Mouse (Mus musculus): ENCODE results near the gene Stx8. TPM values are rescaled to one million over a fixed set of nuclear protein-coding genes. Genes with fewer than 3 reads are reported as not detected.
A peak's percentile ranks its signal among the peaks of the same experiment; 100 is the strongest.

The Stx8 gene
- polyA plus RNA-seq, 1 experiment, result 32.5 TPM

DNA sequence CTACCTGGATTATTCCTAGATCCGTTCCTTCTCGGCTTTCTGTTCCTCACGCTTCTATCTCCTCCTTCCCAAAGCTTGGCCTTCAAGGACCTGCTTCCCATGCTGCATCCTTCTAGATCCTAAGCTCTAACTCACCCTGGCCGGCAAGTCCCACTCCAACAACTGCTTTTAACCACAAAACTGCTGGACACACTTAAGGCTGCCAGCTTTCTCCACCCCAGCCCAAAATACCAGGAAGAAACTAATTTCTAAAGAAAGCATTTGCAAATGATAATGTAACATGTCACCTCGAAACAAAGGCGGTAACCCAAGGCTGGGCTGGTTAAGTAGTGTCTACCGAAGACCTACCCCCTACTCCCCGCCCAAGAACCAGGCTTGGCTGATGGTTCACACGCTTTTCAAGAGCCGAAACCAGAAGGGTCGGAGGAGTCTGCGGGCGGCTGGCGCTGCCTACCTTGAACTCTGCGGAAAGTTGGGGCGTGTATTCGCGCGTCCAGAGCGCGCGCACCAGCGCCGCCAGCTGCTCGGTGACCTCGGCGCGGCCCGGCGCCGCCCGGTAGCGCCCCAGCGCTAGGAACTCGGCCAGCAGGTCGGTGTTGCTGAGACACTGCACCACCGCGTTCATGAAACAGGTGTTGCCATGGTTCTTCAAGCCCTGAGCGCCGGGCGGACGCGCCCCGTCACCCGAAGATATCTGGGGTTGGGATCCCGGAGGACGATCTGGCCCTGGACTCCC, 44.7 kb upstream of the Stx8 start:
- Histone ChIP-seq H3K79me2 (ENCODE audit: control insufficient read depth, insufficient read depth) (no peaks in the 10 kb centered on the region), H3K4me2 (ENCODE audit: low read depth) (peak overlapping the region; percentile 92), H3K4me3 (peak overlapping the region; percentile 33), H3K36me3 (ENCODE audit: control insufficient read depth, insufficient read depth) (no peaks in the 10 kb centered on the region), H3ac (ENCODE audit: control insufficient read depth, insufficient read length) (peak overlapping the region; percentile 9), H3K27me3 (ENCODE audit: control insufficient read depth, insufficient read depth, insufficient read length) (no peaks in the 10 kb centered on the region)
- TF ChIP-seq TCF12 (IDR thresholded peaks at IDR 0.05; ENCODE audit: insufficient read depth, poor library complexity, severe bottlenecking) (no peak), MAX (IDR thresholded peaks at IDR 0.05; ENCODE audit: low read depth) (no peak), MYOG (IDR thresholded peaks at IDR 0.05; ENCODE audit: control insufficient read depth in 1 of 3, insufficient read depth in 1 of 3, insufficient read length in 2 of 3, low read depth in 2 of 3) (peak in 2 of 3 experiments; percentile 70 to 90), POLR2A (IDR thresholded peaks at IDR 0.05; ENCODE audit: insufficient read length, low read depth) (peak; percentile 25), POLR2AphosphoS2 (IDR thresholded peaks at IDR 0.05; ENCODE audit: insufficient read length, low read depth) (no peak), SRF (IDR thresholded peaks at IDR 0.05; ENCODE audit: control insufficient read depth, insufficient read length, low read depth) (no peak), MYOD1 (IDR thresholded peaks at IDR 0.05; ENCODE audit: control insufficient read depth in 1 of 3, insufficient read length in 2 of 3, low read depth in 2 of 3) (peak in 2 of 3 experiments; percentile 62 to 82), TCF3 (IDR thresholded peaks at IDR 0.05; ENCODE audit: insufficient read length, low read depth) (no peak), REST (IDR thresholded peaks at IDR 0.05; ENCODE audit: insufficient read depth, insufficient read length) (no peak), CEBPB (IDR thresholded peaks at IDR 0.05; ENCODE audit: insufficient read depth, poor library complexity, severe bottlenecking) (no peak), USF1 (IDR thresholded peaks at IDR 0.05; ENCODE audit: low read depth) (no peak), E2F4 (IDR thresholded peaks at IDR 0.05; ENCODE audit: insufficient read depth) (no peak)

DNA sequence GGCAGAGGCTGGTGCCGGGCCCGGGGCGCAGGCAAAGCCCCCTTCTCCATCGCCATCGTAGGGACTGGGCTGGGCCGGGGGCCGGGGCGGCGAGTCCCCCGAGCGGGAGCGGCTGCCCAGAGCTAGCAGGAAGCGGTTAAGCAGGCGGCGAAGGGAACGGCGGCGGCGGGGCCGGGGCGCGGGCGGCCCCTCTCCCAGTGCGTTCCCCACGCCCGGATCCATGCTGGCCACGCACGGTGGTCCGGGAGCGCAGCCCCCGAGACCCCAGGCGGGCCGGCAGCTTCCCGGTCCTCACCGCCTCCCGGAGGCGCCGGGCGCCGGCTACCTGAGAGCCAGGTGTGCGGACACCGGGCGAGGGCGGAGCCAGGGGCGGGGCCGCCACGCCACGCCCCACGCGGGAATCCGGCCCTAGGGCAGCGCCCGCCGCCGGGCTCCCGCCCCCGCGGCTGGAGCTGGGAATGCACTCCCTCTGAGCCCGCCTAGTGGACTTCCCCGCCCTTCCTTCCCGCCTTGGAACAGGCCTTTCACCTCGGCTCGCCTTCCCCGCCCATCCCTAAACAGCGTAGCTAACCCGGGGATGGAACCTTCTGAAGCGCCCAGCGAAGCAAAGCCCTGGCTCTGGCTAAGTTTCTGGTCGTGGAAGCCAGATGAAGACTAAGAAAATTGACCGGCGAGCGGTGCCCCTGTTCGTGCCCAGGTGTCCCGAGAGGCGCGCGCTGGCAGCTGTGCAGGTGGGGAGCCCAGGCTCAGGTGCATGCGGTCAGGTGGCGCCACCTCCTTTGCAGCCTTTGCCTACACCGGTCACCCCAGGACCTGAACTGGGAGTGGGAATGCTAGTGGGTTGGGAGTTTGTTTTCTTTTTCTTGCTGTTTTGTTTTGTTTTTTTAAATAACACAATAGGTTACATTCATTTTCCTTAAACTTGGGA, 43.9 kb upstream of the Stx8 start, which contains the start of gene Usp43:
Gene Usp43, minus strand, starts transcription at position 327 of the 928 bp plus-strand sequence.
- no peak for TF ChIP-seq USF1 (IDR thresholded peaks at IDR 0.05; ENCODE audit: low read depth)
- TF ChIP-seq SRF (IDR thresholded peaks at IDR 0.05; ENCODE audit: control insufficient read depth, insufficient read length, low read depth), result no peak
- TF ChIP-seq POLR2AphosphoS2 (IDR thresholded peaks at IDR 0.05; ENCODE audit: insufficient read length, low read depth), result peak; percentile 7
- peak; percentile 53 for TF ChIP-seq E2F4 (IDR thresholded peaks at IDR 0.05; ENCODE audit: insufficient read depth)
- TF ChIP-seq MYOD1 (IDR thresholded peaks at IDR 0.05; ENCODE audit: control insufficient read depth in 1 of 3, insufficient read length in 2 of 3, low read depth in 2 of 3), result no peak
- no peak for TF ChIP-seq POLR2A (IDR thresholded peaks at IDR 0.05; ENCODE audit: insufficient read length, low read depth)
- no peak for TF ChIP-seq TCF12 (IDR thresholded peaks at IDR 0.05; ENCODE audit: insufficient read depth, poor library complexity, severe bottlenecking)
- H3K4me3 ChIP-seq, result peak within 1 kb of the TSS; percentile 33
- peak within 1 kb of the TSS; percentile 9 for H3ac ChIP-seq (ENCODE audit: control insufficient read depth, insufficient read length)
- H3K36me3 ChIP-seq (ENCODE audit: control insufficient read depth, insufficient read depth), result no peaks in the 10 kb centered on the region
- peak within 1 kb of the TSS; percentile 92 for H3K4me2 ChIP-seq (ENCODE audit: low read depth)
- no peaks in the 10 kb centered on the region for H3K79me2 ChIP-seq (ENCODE audit: control insufficient read depth, insufficient read depth)
- no peaks in the 10 kb centered on the region for H3K27me3 ChIP-seq (ENCODE audit: control insufficient read depth, insufficient read depth, insufficient read length)

DNA sequence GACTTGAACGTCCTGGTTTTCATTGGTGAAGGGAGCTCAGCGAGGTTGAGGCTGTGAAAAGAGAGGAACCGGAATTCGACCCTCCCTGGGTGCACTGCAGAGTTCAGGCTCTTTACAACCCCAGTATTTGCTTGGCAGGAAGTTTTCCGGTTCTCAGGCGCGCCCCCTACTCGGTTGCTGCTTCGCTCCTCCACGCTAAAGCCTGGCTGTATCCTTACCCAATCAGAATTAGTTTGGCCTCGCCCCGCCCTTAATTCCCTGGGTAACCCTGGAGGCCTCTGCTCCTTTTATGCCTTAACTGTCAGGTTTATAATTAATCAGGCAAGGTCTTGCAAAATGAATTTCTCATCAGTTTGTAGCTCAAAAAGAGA, 43.3 kb upstream of the Stx8 start:
- Histone ChIP-seq H3K4me3 (peak overlapping the region; percentile 33), H3K36me3 (ENCODE audit: control insufficient read depth, insufficient read depth) (no peaks in the 10 kb centered on the region), H3K79me2 (ENCODE audit: control insufficient read depth, insufficient read depth) (no peaks in the 10 kb centered on the region), H3K4me2 (ENCODE audit: low read depth) (peak overlapping the region; percentile 92), H3ac (ENCODE audit: control insufficient read depth, insufficient read length) (peak overlapping the region; percentile 9), H3K27me3 (ENCODE audit: control insufficient read depth, insufficient read depth, insufficient read length) (no peaks in the 10 kb centered on the region)
- no peak for TF ChIP-seq TCF12 (IDR thresholded peaks at IDR 0.05; ENCODE audit: insufficient read depth, poor library complexity, severe bottlenecking)
- no peak for TF ChIP-seq MYOD1 (IDR thresholded peaks at IDR 0.05; ENCODE audit: control insufficient read depth in 1 of 3, insufficient read length in 2 of 3, low read depth in 2 of 3)
- no peak for TF ChIP-seq CEBPB (IDR thresholded peaks at IDR 0.05; ENCODE audit: insufficient read depth, poor library complexity, severe bottlenecking)
- no peak for TF ChIP-seq POLR2AphosphoS2 (IDR thresholded peaks at IDR 0.05; ENCODE audit: insufficient read length, low read depth)
- TF ChIP-seq SRF (IDR thresholded peaks at IDR 0.05; ENCODE audit: control insufficient read depth, insufficient read length, low read depth), result no peak
- no peak for TF ChIP-seq USF1 (IDR thresholded peaks at IDR 0.05; ENCODE audit: low read depth)
- TF ChIP-seq MYOG (IDR thresholded peaks at IDR 0.05; ENCODE audit: control insufficient read depth in 1 of 3, insufficient read depth in 1 of 3, insufficient read length in 2 of 3, low read depth in 2 of 3), result no peak
- no peak for TF ChIP-seq TCF3 (IDR thresholded peaks at IDR 0.05; ENCODE audit: insufficient read length, low read depth)
- TF ChIP-seq REST (IDR thresholded peaks at IDR 0.05; ENCODE audit: insufficient read depth, insufficient read length), result no peak
- TF ChIP-seq POLR2A (IDR thresholded peaks at IDR 0.05; ENCODE audit: insufficient read length, low read depth), result no peak
- TF ChIP-seq E2F4 (IDR thresholded peaks at IDR 0.05; ENCODE audit: insufficient read depth), result no peak
- TF ChIP-seq MAX (IDR thresholded peaks at IDR 0.05; ENCODE audit: low read depth), result no peak

DNA sequence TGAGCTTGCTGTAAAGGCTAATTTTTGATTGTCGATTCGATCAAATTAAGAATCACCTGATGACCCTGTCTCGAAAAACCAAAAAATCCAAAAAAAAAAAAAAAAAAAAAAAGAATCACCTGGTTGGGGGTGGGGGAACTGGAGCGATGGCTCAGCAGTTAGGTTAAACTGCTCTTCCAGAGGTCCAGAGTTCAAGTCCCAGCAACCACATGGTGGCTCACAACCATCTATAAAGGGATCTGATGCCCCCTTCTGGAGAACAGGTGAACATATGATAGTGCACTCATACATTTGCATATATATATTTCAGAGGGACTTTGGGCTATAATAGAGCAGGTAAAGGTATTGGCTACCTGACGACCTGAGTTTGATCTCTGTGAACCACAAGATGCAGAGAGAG, 42.3 kb upstream of the Stx8 start:
- H3K4me2 ChIP-seq (ENCODE audit: low read depth), result no peak overlapping the region
- no peaks in the 10 kb centered on the region for H3K79me2 ChIP-seq (ENCODE audit: control insufficient read depth, insufficient read depth)
- H3ac ChIP-seq (ENCODE audit: control insufficient read depth, insufficient read length), result no peak overlapping the region
- H3K36me3 ChIP-seq (ENCODE audit: control insufficient read depth, insufficient read depth), result no peaks in the 10 kb centered on the region
- no peak for TF ChIP-seq POLR2A (IDR thresholded peaks at IDR 0.05; ENCODE audit: insufficient read length, low read depth)
- TF ChIP-seq REST (IDR thresholded peaks at IDR 0.05; ENCODE audit: insufficient read depth, insufficient read length), result no peak
- TF ChIP-seq POLR2AphosphoS2 (IDR thresholded peaks at IDR 0.05; ENCODE audit: insufficient read length, low read depth), result no peak
- no peak for TF ChIP-seq TCF3 (IDR thresholded peaks at IDR 0.05; ENCODE audit: insufficient read length, low read depth)
- no peak for TF ChIP-seq MYOD1 (IDR thresholded peaks at IDR 0.05; ENCODE audit: control insufficient read depth in 1 of 3, insufficient read length in 2 of 3, low read depth in 2 of 3)
- no peaks in the 10 kb centered on the region for H3K27me3 ChIP-seq (ENCODE audit: control insufficient read depth, insufficient read depth, insufficient read length)
- H3K4me3 ChIP-seq, result no peak overlapping the region

Measured in myocyte (in vitro differentiated cells).